Mouse (Mus musculus): ENCODE results near the gene 4930548H24Rik. TPM values are rescaled to one million over a fixed set of nuclear protein-coding genes. Genes with fewer than 3 reads are reported as not detected.

Gene 4930548H24Rik
- 0.92 TPM for total RNA-seq (2023)

DNA sequence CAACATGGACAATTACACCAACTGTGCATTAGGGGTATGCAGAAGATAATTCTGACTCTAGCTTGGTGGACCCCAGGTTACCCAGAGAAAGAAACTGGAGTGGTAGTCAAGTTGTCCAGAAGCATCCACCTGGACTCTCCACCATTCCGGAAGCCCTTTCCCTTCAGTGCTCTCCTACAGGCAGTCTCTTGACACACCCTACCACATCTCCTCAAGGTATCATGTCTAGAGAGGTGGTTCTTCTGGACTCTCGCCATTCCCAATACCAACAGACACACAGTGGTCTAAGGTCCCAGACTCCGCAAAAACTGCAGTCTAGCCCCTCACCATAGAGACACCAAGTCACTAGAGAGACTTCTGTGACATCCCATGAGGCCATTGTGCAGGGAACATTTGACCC, at the start of gene 4930548H24Rik:
TSS of gene 4930548H24Rik (plus strand) at position 301 of the 400 bp plus-strand sequence.

DNA sequence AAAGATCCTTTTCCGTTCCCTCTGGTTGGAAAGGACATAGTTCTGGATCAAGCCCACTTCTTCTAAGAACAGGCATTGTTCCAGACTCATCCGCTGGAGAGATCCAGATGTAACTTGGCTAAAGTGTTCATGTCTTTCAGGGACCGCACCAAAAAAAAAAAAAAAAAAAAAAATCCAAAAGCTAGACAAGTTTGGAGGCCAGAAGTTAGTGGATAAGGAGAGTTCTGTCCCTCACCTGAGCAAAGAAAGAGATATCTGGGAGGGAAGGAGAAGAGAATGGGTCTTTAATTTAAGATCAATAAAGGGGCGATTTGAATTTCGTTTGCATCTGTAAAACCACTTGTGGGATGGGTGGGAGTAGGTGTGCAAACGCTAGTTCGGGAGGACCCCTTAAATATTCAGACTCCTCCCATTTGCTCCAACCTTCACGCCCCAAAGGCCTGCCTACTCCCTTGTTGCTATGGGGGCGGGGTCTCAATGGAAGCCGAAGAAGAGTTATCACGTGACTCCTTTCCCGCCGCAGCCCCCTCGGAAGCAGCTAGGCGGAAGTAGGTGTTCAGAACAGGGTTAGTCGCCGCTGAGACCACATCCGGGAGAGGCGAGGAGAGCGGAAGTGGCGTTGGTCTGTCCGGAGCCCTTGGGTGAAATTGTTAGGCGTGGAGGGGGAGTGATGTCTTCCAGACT, 33.5 kb upstream of the 4930548H24Rik start, which contains the start of gene Zfp512:
TSS of gene Zfp512 (plus strand) at position 554 of the 684 bp plus-strand sequence.

GRCm38 (mm10) chr5:31494513-31495297, 9.2 kb downstream of the 4930548H24Rik start, which contains the start of gene Gpn1:
Gene Gpn1, plus strand, starts transcription at chr5:31494741.

GRCm38 (mm10) chr5:31526354-31527116, 41.0 kb downstream of the 4930548H24Rik start, which contains the start of gene Slc4a1ap:
Gene Slc4a1ap, plus strand, starts transcription at chr5:31526995.

GRCm38 (mm10) chr5:31527707-31528106, 42.2 kb downstream of the 4930548H24Rik start, which contains the start of gene Supt7l:
Gene Supt7l, minus strand, starts transcription at chr5:31527807.

Other genes with a start within 250 kb of the 4930548H24Rik start
- gene Nrbp1, start 244.9 kb upstream of the 4930548H24Rik start, total RNA-seq (2023): 150 TPM
- not detected for gene Gm9970, start 244.5 kb upstream of the 4930548H24Rik start, total RNA-seq (2023)
- gene Krtcap3, start 234.0 kb upstream of the 4930548H24Rik start, total RNA-seq (2023): 25.8 TPM
- 16.6 TPM for gene Ift172, start 194.6 kb upstream of the 4930548H24Rik start, total RNA-seq (2023)
- gene Fndc4, start 189.7 kb upstream of the 4930548H24Rik start, total RNA-seq (2023): 1.3 TPM
- gene Gckr, start 188.3 kb upstream of the 4930548H24Rik start, total RNA-seq (2023): not detected
- 37.4 TPM for gene Zfp512, start 33.3 kb upstream of the 4930548H24Rik start, total RNA-seq (2023)
- 51.4 TPM for gene Gpn1, start 9.0 kb downstream of the 4930548H24Rik start, total RNA-seq (2023)
- gene Slc4a1ap, start 41.3 kb downstream of the 4930548H24Rik start, total RNA-seq (2023): 70.5 TPM
- gene Supt7l, start 42.1 kb downstream of the 4930548H24Rik start, total RNA-seq (2023): 25.7 TPM
- 105 TPM for gene Mrpl33, start 111.2 kb downstream of the 4930548H24Rik start, total RNA-seq (2023)
- 9.8 TPM for gene Rbks, start 211.9 kb downstream of the 4930548H24Rik start, total RNA-seq (2023)
- 43.4 TPM for gene Babam2, start 211.9 kb downstream of the 4930548H24Rik start, total RNA-seq (2023)

Measured in CD8-positive naive resting alpha-beta T cell, adult 57 days (primary cell).